Mouse (Mus musculus) kidney, postnatal 36 days (tissue): ENCODE data around the gene Nol4l.
"Not testable (repeated sequence)": the region's sequence is repeated elsewhere in the genome, so short reads cannot be mapped to it uniquely, and the experiment has no call there.

Experiments used
- DNase-seq, 2 experiments: peaks; one replicate each; pipeline ENCODE4 v3.0.0; 2021 to 2022; ENCODE audit warnings: mixed read lengths in 2 of 2

Nol4l gene

DNA sequence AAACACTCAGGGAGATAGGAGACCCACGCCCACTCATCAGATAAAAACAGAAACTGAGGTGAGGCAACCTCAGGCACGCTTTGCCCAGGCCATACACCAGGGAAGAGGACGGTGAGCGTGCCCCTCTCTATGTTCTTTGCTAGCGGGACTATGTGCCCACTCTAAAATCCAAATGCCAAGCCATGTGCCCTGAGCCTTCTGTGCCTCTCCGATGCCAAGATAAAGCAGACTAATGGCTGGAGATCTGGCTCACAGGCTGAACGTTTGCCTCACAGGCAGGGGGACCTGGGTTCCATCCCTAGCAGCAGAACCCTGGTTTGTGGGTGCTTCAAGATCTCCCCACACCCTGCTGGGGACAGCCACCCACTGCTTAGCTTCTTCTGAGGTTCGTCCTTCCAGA lies 19.6 kb downstream of the Nol4l start:
- DNase-seq, result no peak

DNA sequence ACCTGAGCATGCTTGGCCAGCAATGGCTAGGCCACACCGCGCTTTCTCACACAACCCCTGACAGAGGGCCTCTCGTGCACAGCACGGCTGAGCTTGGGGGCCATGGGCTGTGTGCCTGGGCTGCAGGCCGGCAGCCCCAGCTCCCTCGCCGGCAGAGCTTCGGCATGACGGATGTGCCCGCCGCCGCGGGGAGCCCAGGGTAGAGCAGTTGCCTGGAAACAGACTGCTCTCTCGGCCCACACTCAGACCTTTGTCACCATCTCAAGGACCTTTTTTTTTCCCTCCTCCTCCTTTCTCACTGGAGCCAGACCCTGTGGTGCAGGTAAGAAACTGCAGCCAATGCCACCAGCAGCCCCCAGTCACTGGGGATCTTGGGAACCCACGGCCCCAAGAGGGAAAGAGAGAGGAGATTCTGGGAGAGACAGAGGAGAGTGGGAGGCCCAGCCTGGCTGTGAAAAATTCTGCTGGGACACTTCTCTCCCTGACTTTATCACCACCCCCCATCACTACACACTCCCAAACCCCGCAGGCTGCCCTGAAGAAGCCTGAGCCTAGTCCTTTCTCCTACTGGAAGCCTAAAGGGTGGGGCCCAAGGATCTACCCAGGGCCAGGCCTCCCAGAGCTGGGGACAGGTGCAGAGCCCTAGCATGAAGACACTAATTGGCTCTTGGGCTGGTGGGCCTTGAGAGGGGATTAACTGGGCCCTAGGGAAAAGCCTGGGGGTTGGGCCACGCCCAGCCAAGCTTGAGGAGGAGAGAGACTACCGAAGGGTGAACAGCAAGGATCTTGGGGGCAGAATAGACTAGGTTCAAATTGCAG lies 20.4 kb downstream of the Nol4l start:
- no peak for DNase-seq

DNA sequence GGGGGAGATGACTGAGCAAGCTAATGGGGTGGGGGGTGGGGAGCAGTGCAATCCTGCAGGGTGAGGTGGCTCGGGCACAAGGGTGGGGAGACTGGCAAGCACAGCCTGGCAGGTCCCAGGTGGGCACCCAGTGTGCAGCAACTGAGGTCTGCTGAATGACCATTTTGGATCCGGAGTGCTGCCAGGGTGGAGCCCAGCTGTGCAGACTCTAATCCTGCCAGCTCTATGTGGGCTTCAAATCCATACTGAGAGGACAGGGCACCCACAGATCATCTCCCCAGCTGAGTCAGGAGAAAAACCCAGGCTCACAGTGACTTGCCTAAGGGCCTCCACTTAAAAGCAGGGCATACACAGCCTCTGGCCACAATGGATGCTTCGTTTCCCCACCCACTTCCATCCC lies 21.4 kb downstream of the Nol4l start:
- DNase-seq, result no peak

DNA sequence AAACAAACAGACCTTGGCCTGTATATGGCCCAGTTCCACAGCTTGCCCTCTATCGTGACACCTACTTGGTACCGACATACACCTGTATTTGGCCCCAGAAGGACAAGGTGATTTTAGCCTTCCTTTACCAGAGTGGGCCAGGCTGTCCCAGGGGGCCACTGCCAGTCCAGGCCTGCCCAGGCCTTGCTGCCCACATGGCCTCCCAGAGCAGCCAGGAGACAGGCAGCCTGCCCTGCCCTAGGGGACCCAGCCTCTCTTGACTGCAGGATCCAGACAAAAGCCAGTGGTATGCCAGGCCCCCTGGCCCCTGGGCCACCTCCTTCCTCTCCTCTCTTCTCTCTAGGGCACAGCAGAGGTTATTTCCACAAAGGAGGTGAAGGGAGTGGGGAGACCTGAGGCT lies 21.8 kb downstream of the Nol4l start:
- DNase-seq, result no peak

DNA sequence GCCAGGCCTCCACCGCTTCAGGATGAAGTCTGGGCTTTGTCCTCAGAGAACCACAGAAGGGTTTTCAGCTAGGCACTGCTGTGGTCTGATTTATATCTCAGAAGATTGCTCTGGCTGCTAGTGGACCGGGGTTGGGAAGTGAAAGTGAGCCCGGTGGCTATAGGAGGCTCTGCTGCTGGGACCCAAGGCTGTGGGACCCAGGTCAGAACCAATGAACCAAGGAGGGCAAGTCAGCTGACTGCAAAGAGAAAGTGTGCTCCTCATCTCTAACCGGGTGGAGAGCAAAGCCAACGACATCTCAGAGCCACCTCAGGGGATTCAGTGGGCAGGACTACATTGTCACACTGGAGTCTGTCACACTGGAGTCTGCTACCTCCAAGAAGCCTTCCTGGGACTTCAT lies 23.4 kb downstream of the Nol4l start:
- no peak for DNase-seq

DNA sequence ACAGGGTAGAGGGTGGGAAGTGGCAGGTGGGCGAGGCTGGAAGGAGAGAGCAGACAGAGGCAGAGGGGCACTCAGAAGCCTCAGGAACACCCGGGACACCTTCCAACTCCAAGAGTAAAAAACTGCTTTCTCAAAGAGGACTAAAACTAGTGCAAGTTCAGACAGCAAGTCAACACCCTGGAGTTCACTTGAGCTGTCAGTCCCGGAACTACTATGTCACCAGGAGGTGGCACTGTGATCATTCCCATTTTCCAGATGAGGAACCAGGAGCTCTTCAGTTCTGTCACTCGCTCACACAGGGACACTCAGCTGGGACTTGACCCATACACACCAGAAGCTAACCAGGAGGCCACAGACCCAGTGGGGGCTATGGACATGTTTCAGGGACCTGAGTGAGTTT lies 30.6 kb downstream of the Nol4l start:
- peak; percentile 47 to 68 for DNase-seq

DNA sequence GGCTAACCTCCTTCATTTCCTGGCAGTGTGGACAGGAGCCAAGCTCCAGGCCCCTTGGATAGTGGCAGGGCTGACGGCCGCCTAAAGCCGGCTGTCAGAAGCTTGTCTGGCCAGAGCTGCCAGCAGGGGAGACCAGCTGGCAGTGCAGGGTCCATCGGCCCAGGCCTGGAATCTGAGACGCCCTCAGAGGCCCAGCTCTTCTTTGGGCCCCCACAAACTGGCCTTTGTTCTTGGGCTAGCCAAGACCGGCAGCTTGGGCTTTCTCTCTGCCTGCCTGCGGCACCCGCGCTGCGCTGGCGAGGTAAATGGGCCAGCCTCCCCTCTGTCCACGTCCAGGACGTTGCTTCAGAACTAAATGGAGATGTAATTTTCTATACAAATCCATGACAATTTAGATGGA lies 32.9 kb downstream of the Nol4l start:
- DNase-seq, result no peak

DNA sequence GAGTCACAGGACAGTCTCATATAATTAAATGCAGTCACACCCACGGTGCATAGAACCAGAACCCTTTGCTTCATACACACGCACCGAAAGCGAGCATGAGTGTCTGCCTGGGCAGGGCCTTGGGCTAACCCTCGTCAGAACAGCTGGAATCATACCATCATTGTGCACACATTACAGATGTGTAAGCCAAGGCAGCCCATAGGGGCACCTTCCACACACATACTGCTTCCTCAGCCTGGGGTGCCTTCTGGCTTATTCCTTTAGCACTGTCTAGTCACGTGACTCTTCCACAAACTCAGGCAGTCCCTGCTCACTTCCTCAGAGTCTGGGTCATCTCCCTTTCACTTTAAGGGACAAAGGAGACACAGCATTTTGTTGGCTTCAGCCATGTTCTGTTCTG lies 33.5 kb downstream of the Nol4l start:
- no peak for DNase-seq

DNA sequence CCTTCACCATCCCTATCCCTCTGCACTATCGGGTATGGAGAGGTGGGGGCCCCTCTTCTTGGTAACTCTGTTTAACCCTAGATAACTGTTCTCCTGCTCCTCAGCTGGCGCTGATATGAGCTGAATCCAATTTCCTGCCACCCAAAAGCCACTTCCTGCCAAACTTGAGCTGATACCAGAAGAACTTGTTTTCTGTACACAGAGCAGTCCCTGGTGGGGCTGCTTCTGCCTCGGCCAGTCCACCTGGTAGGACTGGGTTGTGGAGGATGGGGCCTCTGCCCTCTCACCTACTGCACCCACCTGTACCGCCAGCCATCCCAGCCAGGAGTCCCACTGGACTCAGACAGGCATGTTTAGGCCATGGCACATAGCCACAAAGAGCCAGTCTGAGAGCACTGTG lies 34.0 kb downstream of the Nol4l start:
- no peak for DNase-seq

DNA sequence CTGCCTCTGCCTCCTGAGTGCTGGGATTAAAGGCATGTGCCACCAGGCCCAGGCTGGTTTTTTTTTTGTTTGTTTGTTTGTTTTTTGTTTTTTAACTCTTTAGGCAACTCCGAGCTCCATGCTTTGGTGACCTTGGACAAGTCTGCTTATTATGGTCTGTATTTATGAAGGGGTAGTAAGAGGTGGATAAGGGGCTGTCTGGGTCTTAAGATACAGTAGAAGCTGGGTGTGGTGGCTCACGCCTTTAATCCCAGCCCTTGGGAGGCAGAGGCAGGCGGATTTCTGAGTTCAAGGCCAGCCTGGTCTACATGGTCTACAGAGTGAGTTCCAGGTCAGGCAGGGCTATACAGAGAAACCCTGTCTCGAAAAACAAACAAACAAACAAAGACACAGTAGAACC lies 34.4 kb downstream of the Nol4l start:
- not testable (repeated sequence) for DNase-seq

DNA sequence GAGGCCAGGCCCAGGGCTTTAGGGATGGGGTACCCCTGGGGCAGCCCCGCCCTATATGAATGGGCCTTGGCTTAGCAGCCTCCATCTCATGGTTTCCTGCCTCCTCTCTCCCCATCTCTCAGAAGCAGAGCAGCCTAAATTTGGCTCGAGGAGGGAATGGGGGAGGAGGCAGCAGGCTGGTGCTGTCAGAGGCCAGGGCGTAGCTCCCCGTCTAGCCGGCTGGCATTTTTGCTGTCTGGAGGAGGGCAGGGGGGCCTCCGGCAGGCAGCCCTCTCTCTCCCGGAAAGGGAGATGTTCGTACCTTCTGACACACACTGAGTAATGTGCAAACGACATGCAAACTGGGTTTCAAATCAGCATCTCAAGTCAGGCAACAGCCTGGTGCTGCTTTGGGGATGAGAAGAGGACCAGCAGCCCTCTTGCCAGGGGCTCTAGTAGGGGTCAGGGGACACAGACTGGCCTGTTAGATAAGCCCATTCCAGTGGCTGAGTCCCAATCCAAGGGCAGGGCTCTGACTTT lies 35.4 kb downstream of the Nol4l start:
- DNase-seq, result no peak

DNA sequence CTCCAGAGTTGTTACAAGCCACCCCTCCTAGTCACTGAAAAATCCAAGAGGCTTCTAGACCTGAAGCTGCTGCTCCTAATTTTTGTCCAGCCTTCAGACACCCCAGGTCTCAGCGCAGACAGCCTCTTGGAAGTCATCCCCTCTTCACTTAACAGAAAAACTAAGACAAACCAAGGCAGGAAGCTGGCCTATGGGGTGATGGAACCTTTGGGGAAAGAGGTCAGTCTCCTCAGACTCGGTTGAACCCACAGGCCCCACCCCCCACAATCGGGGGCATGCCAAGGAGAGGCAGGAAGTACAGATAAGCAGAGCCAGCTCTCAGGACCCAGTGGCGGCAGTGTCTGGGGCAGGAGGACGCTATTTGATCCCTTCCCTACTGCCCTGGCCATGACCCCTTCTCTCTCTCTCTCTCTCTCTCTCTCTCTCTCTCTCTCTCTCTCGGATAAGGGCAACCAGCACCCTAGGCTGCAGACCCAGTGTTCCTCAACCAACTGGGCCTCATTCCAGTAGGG lies 35.9 kb downstream of the Nol4l start:
- peak in 1 of 2 experiments; percentile 37 for DNase-seq

DNA sequence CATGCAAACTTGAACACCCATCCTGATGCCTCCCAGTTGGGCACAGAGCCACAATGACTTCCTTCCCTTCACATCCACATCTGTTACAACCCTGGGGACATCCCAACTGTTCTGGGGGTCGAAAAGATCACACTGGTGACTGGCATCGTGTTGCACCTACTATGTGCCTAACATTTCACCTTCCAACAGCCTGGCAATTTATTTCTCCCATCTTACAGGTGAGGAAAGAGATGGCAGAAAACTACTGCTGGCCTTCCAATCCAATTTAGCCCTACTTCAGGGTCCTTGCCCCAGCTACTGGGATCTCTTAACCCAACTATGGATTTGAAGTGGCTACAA lies 36.4 kb downstream of the Nol4l start:
- no peak for DNase-seq

DNA sequence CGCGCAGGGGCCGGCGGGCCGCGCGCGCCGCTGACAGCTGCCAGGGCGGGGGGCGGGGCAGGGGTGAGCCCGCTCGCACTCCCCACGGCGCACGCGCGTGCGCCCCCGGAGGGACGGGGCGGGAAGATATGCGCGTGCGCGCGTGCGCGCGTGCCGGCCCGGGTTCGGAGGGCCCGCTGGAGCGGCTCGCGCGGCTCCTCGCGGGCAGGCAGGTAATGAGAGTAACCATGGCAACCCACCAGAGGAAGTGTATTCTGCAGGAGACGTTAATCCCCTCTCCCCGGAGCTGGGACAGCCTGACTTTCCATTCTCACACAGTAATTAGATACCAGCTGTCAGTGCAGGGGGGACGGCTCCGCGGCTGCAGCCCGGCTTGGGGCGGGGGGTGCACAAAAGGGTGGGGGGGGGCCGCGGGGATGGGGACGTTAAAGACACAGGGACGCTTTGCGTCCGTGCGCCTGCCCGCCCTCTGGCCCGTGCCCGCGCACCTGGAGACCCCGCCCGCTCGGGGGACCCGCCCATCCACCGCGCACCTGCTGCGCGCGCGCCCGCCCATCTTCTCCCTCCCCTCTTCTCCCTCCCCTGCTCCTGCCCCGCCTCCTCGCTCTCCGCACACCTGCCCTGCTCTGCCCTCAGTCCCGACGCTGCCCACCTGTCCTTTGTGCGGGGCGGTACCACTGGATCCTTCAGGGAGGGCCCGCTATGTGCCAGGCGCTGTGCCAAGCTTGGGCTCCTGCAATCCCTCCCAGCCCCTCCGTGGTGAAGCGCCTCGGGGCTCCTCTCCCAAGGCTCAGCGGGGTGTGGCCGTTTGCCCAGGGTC lies 37.0 kb downstream of the Nol4l start, which contains the start of gene 4930404H24Rik:
4930404H24Rik (plus strand) TSS at position 218 of the 820 bp plus-strand sequence.
- DNase-seq, result peak; percentile 68 to 83

DNA sequence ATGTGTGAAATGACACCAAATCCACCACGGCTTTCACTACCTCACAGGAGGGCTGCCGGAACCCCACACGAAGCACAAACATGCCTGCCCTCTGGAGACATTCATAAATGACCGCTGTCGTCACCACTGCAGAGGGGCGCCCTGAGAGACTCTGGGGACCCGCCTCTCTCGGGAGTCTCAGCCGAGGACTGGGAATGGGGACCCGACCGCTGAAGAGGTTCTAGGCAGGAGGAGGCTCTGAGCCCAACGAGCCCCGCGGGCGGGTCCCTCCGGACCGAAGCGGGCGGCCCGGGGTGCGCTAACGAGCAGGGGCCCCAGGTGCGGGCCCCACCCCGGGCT lies 37.6 kb downstream of the Nol4l start:
- DNase-seq, result peak in 1 of 2 experiments; percentile 25

DNA sequence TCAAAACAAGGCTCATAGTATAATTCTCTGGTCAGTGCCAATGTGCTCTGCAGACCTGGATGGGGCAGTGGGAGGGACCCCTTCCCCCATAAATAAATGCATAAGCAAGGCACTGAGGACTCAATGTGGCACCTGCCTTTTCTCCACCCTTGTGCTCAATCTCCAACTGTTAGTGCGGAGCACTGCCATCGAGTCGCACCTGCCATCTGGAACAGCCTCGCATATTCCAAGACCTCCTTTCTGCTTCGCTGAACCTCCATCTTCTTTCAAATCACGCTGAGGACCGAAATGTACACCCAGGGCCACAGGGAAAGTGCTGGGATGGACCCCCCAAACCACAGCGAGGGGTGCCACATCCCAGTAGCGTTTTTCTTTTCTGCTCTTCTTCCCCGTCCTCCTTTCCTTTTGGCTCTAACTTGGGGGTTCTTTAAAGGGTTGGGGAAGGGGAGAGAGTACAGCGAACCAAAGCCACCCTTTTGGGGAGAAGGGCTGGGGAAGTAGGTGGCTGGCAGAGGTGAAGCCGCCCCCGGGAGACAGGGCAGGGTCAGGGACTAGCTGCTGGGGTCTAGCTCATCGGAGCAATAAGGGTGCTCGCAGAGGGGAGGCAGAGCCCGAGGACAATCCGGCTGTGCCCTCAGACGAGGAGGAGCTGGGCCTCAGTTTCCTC lies 38.1 kb downstream of the Nol4l start:
- DNase-seq, result no peak

DNA sequence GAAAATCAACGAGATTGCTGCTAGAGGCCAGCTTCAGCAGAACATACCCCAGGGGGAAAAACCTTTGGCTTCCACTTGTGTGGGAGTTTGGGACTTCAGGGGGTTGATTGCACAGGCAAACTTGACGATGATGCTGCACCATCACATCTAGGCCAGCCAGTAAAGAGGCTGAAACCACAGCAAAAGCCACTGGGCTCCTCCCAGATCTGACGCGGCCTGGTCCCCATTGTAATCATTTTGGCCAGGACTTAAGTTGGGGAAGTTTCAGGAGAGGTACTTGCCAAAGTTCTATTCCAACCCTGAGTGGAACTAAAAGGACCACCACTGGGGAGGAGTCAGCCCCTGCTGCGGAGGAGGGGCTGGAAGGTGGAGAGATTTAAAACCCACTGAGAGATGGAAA lies 38.8 kb downstream of the Nol4l start:
- DNase-seq, result no peak

DNA sequence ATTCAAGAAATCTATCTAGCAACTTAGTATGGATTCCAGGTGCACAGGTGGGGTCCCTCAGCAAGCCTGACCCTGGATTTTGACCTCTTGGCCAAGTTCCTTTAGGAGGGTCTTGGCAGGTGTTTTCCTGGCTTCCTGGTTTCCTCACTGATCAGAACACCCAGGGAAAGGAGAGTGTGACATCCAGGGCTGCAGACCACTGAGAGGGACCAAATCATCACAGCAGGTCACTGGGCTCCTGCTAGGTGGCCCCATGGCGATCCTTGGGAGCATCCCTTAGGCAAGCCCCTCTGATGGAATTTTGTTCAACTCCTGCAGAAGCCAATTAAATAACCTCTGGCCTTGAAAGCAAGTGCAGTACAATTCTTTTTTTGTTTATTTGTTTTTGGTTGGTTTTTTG lies 39.7 kb downstream of the Nol4l start:
- no peak for DNase-seq

DNA sequence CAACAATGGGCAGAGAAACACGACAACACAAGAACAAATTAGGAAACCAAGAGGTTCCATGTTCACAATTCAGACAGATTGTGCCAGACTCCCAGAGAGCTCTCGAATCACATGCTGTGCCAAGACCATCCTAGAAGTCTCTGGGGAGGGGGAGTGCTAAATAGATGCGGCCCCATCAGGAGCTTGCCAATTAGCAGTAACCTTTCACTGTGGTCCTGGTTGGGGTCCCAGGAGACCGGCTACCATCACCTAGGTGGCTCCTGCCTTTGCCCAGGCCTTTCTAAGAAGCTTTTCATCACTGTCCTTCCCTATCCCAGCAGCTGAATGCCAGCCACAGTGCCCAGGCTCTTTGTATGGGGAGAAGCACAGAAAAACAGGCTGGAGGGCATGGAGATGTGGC lies 45.7 kb downstream of the Nol4l start:
- no peak for DNase-seq

DNA sequence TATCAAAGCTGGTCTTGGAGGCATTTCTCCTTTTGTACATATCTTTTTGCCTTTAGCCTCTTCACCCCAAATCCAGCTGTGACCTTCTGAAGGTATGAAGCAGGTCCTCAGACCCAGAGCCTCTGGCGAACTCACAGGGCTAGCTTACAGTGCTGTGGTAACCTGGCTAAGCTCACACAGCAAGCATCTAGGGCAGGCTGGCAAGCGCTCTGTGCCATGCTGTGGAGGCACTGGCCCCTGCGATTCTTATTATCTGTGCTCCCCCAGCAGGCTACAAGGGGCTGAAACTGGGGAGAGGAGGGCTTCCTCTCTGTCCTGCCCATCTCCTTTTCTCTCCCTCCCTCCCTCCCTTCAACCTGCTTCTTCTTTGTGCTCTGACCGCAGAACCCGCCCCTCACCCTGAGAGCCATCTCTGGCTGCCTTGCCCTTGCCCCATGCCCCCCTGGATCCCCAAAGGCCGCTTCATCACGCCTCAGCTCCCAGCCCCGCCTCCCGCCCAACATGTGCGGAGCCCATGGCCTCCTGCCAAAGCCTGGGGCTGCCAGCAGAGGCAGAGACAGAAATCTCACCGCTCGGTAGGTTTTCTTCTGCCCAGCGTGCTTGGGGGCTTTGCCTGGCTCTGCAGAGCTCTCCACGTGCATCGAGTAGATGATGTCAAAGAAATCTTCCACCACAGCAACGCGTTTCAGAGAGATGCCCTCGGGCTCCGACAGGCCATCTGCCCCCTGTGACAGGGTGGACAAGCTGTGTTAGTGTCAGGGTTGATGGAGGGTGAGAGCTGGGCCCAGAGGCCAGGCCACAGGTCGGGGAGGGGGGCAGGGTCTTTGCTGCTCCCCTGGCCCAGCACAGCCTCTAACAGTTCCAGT lies 46.4 kb downstream of the Nol4l start:
- DNase-seq, result peak; percentile 77 to 89

DNA sequence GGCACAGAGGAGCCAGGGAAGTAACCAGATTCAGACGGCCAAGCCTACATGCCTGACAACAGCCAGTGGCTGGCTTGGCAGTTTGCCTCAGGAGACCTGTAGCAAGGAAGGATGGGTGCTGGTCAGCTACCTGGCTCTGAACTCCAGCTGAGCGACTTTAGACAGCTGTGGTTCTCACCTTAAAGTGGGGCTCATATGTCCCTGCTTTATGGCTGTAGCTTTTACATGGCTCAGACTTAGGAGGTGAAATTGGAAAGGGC lies 48.0 kb downstream of the Nol4l start:
- DNase-seq, result peak; percentile 59 to 74

DNA sequence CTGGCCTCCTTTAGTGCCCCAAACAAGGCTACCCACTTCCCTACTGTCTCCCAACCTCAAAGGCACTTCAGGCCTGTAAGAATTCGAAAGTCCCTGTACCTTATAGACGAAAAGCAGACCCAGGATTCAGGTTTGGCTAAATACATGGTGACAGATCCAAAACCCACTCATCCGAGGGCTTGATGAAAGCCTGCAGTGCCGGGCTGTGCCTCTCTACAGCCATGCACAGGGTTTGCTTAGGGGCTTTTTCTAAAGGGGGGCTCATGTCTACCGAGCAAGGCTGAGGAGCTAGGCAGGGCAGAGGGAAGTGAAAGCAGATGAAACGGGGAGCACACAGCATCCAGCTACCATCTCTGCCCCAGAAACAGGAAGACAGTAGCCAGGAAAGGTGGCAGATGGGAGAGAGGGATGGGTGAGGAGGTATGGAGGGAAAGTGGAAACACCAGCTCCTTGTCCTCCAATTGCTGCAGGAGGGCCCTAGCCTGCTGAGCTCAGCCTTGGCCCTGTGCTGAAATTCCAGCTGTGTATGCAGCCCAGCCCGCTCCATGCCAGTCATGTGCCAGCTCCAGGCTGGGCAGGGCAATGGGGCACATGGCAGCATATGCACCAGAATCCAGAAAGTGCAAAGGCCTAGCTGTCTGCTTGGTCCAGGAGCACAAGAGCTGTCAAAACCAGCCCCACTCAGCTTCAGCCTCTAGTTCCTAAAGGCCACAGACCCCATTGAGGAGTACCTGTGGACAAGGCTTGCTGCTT lies 48.5 kb downstream of the Nol4l start:
- peak; percentile 78 to 79 for DNase-seq
